Mouse (Mus musculus) G1E (cell line): ENCODE data around the gene Gabra4.

Experiments used
- CTCF ChIP-seq: IDR thresholded peaks from 2 replicates; pipeline ENCODE4 v1.5.1; 2012; ENCODE audit warnings: low read depth, low read length, inconsistent platforms, mixed read lengths
- GATA1 ChIP-seq: IDR thresholded peaks from 2 replicates; pipeline ENCODE4 v1.6.1; 2012; ENCODE audit warnings: borderline replicate concordance, low read length, inconsistent platforms, mixed read lengths
- POLR2AphosphoS5 ChIP-seq: IDR thresholded peaks from 2 replicates; pipeline ENCODE4 v1.6.1; 2012; ENCODE audit warnings: low read depth, low read length, inconsistent platforms; ENCODE audit not compliant: insufficient replicate concordance

DNA sequence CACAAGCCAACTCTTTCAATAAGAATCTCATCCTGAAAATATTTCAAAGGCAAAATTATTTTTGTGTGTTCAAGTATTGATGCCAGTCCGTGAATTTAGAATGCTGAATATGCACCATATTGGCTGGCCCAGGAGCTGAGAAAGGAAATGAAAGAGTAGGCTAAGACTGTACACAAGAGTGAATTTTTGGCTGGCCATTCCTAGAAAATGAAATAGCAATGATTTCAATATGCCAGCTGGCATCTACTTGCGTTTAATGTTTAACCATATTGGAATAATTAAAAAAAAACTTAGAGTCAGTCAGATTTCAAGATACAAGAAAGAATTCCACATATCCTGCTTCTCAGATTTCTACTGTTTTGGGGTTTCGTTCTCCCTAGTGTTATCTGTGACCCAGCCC, 30.3 kb downstream of the Gabra4 start:
- TF ChIP-seq POLR2AphosphoS5 (no peak), CTCF (no peak), GATA1 (no peak)
